Mouse (Mus musculus) embryonic facial prominence, embryonic 12.5 days (tissue): ENCODE measurements around the gene Rimbp2. TPM values are rescaled to one million over a fixed set of nuclear protein-coding genes. Genes with fewer than 3 reads are reported as not detected.

Experiments used
- ATAC-seq: fragments of 200-750 bp; cut with Nextera tagmentation; 2 replicates; pipeline ENCODE4 v1.8.0; 2017; ENCODE audit not compliant: insufficient number of reproducible peaks, insufficient read depth, low FRiP score, low TSS enrichment
- H3K27ac ChIP-seq: fragments of 300-500 bp; sonication (generic); 2 replicates; pipeline ENCODE4 v1.5.1; 2016; ENCODE audit warnings: mild to moderate bottlenecking
- H3K27me3 ChIP-seq: fragments of 300-500 bp; sonication (generic); 2 replicates; pipeline ENCODE4 v1.6.1; 2016; ENCODE audit warnings: mild to moderate bottlenecking, moderate library complexity
- H3K36me3 ChIP-seq: fragments of 300-500 bp; sonication (generic); 2 replicates; pipeline ENCODE4 v1.6.1; 2016; ENCODE audit warnings: mild to moderate bottlenecking
- H3K4me1 ChIP-seq: fragments of 300-500 bp; sonication (generic); 2 replicates; pipeline ENCODE4 v1.6.1; 2016
- H3K4me2 ChIP-seq: fragments of 300-500 bp; sonication (generic); replicated peaks from 2 replicates; pipeline ENCODE4 v1.6.1; 2016; ENCODE audit warnings: mild to moderate bottlenecking, moderate library complexity
- H3K4me3 ChIP-seq: fragments of 300-500 bp; sonication (generic); 2 replicates; pipeline ENCODE4 v1.5.1; 2016; ENCODE audit warnings: mild to moderate bottlenecking
- H3K9ac ChIP-seq: fragments of 300-500 bp; sonication (generic); 2 replicates; pipeline ENCODE4 v1.6.1; 2016; ENCODE audit warnings: mild to moderate bottlenecking, moderate library complexity
- H3K9me3 ChIP-seq: fragments of 300-500 bp; sonication (generic); 2 replicates; pipeline ENCODE4 v1.6.1; 2016; ENCODE audit warnings: mild to moderate bottlenecking, moderate library complexity
- WGBS: fragments of 180-500 bp; shearing (Covaris S2); methylation state at CpG from one replicate; pipeline ENCODE4 v1.1.7; 2016; 5-methylcytosine and 5-hydroxymethylcytosine counted together
- polyA plus RNA-seq: library from polyadenylated mRNA; unstranded; fragments of >200 nt; fragmentation: Nextera tagmentation; extraction: Ambion mirVana; gene quantifications from 2 replicates; pipeline ENCODE4 v1.2.1, GENCODE M21; 2016

Gene Rimbp2
- polyA plus RNA-seq, 1 experiment from 2014 or later: 0.19 TPM

GRCm38 (mm10) chr5:128920112-128920511, 33.2 kb downstream of the Rimbp2 start:
- 34% methylated on average over 5 of the region's 5 CpGs for WGBS
- H3K9ac ChIP-seq: no peak overlapping the region
- no peaks in the 10 kb centered on the region for H3K9me3 ChIP-seq
- H3K27me3 ChIP-seq: peaks cover 4% of the 10 kb centered on the region; the same call in 1 of the 2 replicates
- H3K4me3 ChIP-seq: no peak overlapping the region
- H3K4me2 ChIP-seq: no peak overlapping the region
- peaks cover 2% of the 10 kb centered on the region; the same call in 1 of the 2 replicates for H3K4me1 ChIP-seq
- H3K36me3 ChIP-seq: no peaks in the 10 kb centered on the region
- no peak overlapping the region for H3K27ac ChIP-seq
- no peak for ATAC-seq

GRCm38 (mm10) chr5:128917116-128917959, 35.9 kb downstream of the Rimbp2 start:
- no peaks in the 10 kb centered on the region for H3K27me3 ChIP-seq
- no peaks in the 10 kb centered on the region for H3K36me3 ChIP-seq
- no peaks in the 10 kb centered on the region for H3K9me3 ChIP-seq
- H3K4me3 ChIP-seq: no peak overlapping the region
- H3K4me2 ChIP-seq: no peak overlapping the region
- no peak overlapping the region for H3K27ac ChIP-seq
- WGBS: 6% methylated on average over 10 of the region's 10 CpGs
- no peak for ATAC-seq
- peaks cover 2% of the 10 kb centered on the region; the same call in 1 of the 2 replicates for H3K4me1 ChIP-seq
- H3K9ac ChIP-seq: no peak overlapping the region

DNA sequence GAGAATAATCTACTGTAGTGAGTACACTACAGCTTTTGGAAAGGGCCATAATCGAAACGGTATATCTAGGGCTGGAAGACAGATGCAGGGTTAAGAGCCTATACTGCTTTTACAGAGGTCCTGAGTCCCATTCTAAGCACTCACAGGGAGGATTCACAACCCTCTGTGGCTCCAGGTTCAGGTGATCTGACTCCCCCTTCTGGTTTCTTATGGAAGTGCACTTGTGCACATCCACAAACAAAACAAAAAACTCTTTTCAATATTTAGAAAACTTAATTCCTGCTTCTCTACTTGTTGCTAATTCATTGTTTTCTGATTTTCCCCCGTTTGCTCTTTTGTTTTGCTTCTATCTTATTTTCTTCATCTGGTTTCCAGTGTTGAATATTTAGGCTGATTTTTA, 39.5 kb downstream of the Rimbp2 start:
- Histone ChIP-seq H3K27me3 (no peaks in the 10 kb centered on the region), H3K4me3 (no peak overlapping the region), H3K9me3 (no peaks in the 10 kb centered on the region), H3K9ac (no peak overlapping the region), H3K4me1 (peaks cover 2% of the 10 kb centered on the region; the same call in 1 of the 2 replicates), H3K4me2 (no peak overlapping the region), H3K27ac (no peak overlapping the region), H3K36me3 (no peaks in the 10 kb centered on the region)
- no peak for ATAC-seq
- 81% methylated on average over 3 of the region's 3 CpGs for WGBS

- Histone ChIP-seq H3K9me3 (no peaks in the 10 kb centered on the region), H3K4me2 (no peak overlapping the region), H3K27me3 (no peaks in the 10 kb centered on the region), H3K4me3 (no peak overlapping the region), H3K36me3 (no peaks in the 10 kb centered on the region), H3K27ac (no peak overlapping the region), H3K9ac (no peak overlapping the region), H3K4me1 (peaks cover 2% of the 10 kb centered on the region; the same call in 1 of the 2 replicates)
- no peak for ATAC-seq
- WGBS: 93% methylated on average over 3 of the region's 3 CpGs
These were observed 40.9 kb downstream of the Rimbp2 start for GRCm38 (mm10) chr5:128912374-128912773.

GRCm38 (mm10) chr5:128911593-128911992, 41.7 kb downstream of the Rimbp2 start:
- Histone ChIP-seq H3K27ac (no peak overlapping the region), H3K36me3 (no peaks in the 10 kb centered on the region), H3K4me1 (no peaks in the 10 kb centered on the region), H3K4me2 (no peak overlapping the region), H3K9me3 (no peaks in the 10 kb centered on the region), H3K27me3 (no peaks in the 10 kb centered on the region), H3K4me3 (no peak overlapping the region), H3K9ac (no peak overlapping the region)
- 74% methylated on average over 8 of the region's 9 CpGs for WGBS
- ATAC-seq: no peak

- Histone ChIP-seq H3K9me3 (no peaks in the 10 kb centered on the region), H3K4me3 (no peak overlapping the region), H3K27me3 (no peaks in the 10 kb centered on the region), H3K27ac (no peak overlapping the region), H3K36me3 (no peaks in the 10 kb centered on the region), H3K9ac (no peak overlapping the region), H3K4me1 (peaks cover 11% of the 10 kb centered on the region; the same call in 1 of the 2 replicates), H3K4me2 (no peak overlapping the region)
- ATAC-seq: no peak
- WGBS: 10% methylated on average over 5 of the region's 5 CpGs
These were observed 49.2 kb downstream of the Rimbp2 start for GRCm38 (mm10) chr5:128904113-128904512.

DNA sequence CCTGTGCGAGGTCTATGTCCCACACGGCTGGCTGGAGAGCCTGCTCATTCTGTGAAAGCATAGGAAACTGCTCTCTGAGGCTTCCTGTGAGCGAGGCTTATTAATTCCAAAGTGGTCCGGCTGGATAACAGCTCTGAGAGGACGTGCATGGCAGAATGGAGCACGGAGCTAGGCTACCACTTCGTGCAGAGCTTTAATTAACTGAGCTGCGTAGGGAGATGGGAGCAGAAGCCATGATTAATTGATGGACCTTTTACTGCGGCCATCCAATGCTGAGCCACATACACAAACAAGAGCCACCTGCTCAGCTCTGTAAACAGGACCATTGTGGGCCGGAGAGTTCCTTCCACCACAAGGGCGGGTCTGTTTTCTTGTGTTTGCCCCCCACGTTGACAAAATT, 50.2 kb downstream of the Rimbp2 start:
- Histone ChIP-seq H3K27me3 (no peaks in the 10 kb centered on the region), H3K4me3 (no peak overlapping the region), H3K9ac (no peak overlapping the region), H3K36me3 (no peaks in the 10 kb centered on the region), H3K27ac (no peak overlapping the region), H3K4me1 (peaks cover 11% of the 10 kb centered on the region; the same call in 1 of the 2 replicates), H3K9me3 (no peaks in the 10 kb centered on the region), H3K4me2 (no peak overlapping the region)
- no peak for ATAC-seq
- WGBS: 64% methylated on average over 12 of the region's 12 CpGs

- H3K9ac ChIP-seq: no peak overlapping the region
- peaks cover 11% of the 10 kb centered on the region; the same call in 1 of the 2 replicates for H3K4me1 ChIP-seq
- H3K36me3 ChIP-seq: no peaks in the 10 kb centered on the region
- no peaks in the 10 kb centered on the region for H3K27me3 ChIP-seq
- no peak overlapping the region for H3K4me3 ChIP-seq
- ATAC-seq: no peak
- no peak overlapping the region for H3K4me2 ChIP-seq
- no peaks in the 10 kb centered on the region for H3K9me3 ChIP-seq
- 13% methylated on average over 13 of the region's 13 CpGs for WGBS
- no peak overlapping the region for H3K27ac ChIP-seq
These were observed 53.3 kb downstream of the Rimbp2 start for GRCm38 (mm10) chr5:128899971-128900370.

- Histone ChIP-seq H3K9me3 (no peaks in the 10 kb centered on the region), H3K27me3 (no peaks in the 10 kb centered on the region), H3K27ac (no peak overlapping the region), H3K9ac (no peak overlapping the region), H3K4me2 (no peak overlapping the region), H3K4me3 (no peak overlapping the region), H3K4me1 (peaks cover 5% of the 10 kb centered on the region; the same call in 1 of the 2 replicates), H3K36me3 (no peaks in the 10 kb centered on the region)
- ATAC-seq: no peak
- WGBS: 77% methylated on average over 5 of the region's 5 CpGs
These were observed 58.4 kb downstream of the Rimbp2 start for GRCm38 (mm10) chr5:128894921-128895320.

DNA sequence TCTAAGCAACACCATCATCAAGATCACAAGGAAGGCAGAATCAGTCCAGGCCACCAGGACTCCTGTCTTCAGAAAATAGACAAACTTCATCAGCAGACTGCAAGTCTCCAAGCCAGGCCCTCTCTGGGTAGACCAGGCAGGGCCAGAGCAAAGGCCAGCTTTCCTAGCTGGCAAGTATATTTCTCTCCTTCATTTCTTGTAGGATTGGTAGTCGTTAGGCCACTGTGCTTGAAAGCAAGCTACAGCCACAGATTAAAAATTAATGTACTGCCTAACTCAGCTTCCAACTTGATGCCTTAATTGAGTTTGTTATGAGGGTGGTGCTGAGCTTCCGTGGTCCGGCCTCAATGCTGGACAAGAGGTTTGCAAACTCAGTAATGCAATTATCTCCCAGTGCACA, 65.7 kb downstream of the Rimbp2 start:
- H3K4me1 ChIP-seq: no peaks in the 10 kb centered on the region
- no peak for ATAC-seq
- no peaks in the 10 kb centered on the region for H3K27me3 ChIP-seq
- H3K4me2 ChIP-seq: no peak overlapping the region
- no peak overlapping the region for H3K9ac ChIP-seq
- H3K9me3 ChIP-seq: no peaks in the 10 kb centered on the region
- 74% methylated on average over 3 of the region's 3 CpGs for WGBS
- no peaks in the 10 kb centered on the region for H3K36me3 ChIP-seq
- H3K27ac ChIP-seq: no peak overlapping the region
- H3K4me3 ChIP-seq: no peak overlapping the region

DNA sequence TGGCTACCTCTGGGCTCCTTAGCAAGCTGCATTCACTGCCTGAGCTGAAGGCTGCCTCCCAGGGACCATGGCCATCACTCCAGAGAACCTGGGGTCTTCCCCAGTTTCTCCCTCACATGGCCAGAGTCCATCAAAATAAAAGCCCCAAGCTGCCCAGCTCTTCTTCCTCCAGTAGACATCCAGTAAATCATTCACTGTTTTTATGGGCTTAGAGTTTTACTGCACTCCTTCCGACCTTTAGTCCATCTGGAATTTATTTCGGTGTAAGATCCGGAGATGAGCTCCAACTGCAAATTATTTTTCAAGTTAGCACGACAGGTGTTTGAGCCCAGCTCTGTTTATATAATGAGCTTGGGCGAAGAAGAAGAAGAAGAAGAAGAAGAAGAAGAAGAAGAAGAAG, 69.0 kb downstream of the Rimbp2 start:
- no peak for ATAC-seq
- H3K36me3 ChIP-seq: no peaks in the 10 kb centered on the region
- H3K27me3 ChIP-seq: no peaks in the 10 kb centered on the region
- WGBS: 75% methylated on average over 5 of the region's 5 CpGs
- H3K4me3 ChIP-seq: no peak overlapping the region
- no peak overlapping the region for H3K9ac ChIP-seq
- H3K27ac ChIP-seq: no peak overlapping the region
- H3K4me1 ChIP-seq: no peaks in the 10 kb centered on the region
- H3K4me2 ChIP-seq: no peak overlapping the region
- H3K9me3 ChIP-seq: no peaks in the 10 kb centered on the region

- H3K4me2 ChIP-seq: no peak overlapping the region
- no peak for ATAC-seq
- H3K27ac ChIP-seq: no peak overlapping the region
- peaks cover 8% of the 10 kb centered on the region; the same call in 1 of the 2 replicates for H3K27me3 ChIP-seq
- WGBS: 26% methylated on average over 3 of the region's 3 CpGs
- H3K36me3 ChIP-seq: no peaks in the 10 kb centered on the region
- H3K9me3 ChIP-seq: no peaks in the 10 kb centered on the region
- no peak overlapping the region for H3K4me3 ChIP-seq
- no peaks in the 10 kb centered on the region for H3K4me1 ChIP-seq
- no peak overlapping the region for H3K9ac ChIP-seq
These were observed 74.2 kb downstream of the Rimbp2 start for GRCm38 (mm10) chr5:128879092-128879491.
